Mouse (Mus musculus): ENCODE data around the gene Kmt2e.

GRCm38 (mm10) chr5:23483811-23484210 lies 49.6 kb downstream of the Kmt2e start:
- TF ChIP-seq CTCF (IDR thresholded peaks at IDR 0.05 in 2 of 3, conservative IDR thresholded peaks at IDR 0.05 in 1 of 3; ENCODE audit: control insufficient read depth in 1 of 3, insufficient read depth in 1 of 3, low read depth in 2 of 3, low read length in 3 of 3, poor library complexity in 1 of 3, severe bottlenecking in 1 of 3) (no peak), EP300 (IDR thresholded peaks at IDR 0.05; ENCODE audit: low read depth in 1 of 2, low read length in 2 of 2) (no peak), ZKSCAN1 (IDR thresholded peaks at IDR 0.05; ENCODE audit: low read depth, low read length) (no peak), POLR2AphosphoS5 (IDR thresholded peaks at IDR 0.05; ENCODE audit: borderline replicate concordance, low read depth, low read length) (no peak), GATA1 (IDR thresholded peaks at IDR 0.05; ENCODE audit: low read depth, low read length) (no peak), ETS1 (IDR thresholded peaks at IDR 0.05; ENCODE audit: low read depth, low read length) (no peak), POLR2A (IDR thresholded peaks at IDR 0.05; ENCODE audit: control insufficient read depth in 1 of 2, insufficient read depth in 1 of 2, low read depth in 1 of 2, low read length in 2 of 2, poor library complexity in 1 of 2) (no peak), GABPA (IDR thresholded peaks at IDR 0.05; ENCODE audit: low read depth, low read length) (no peak), KAT2A (conservative IDR thresholded peaks at IDR 0.05; ENCODE audit: low read depth, low read length) (no peak)
